In the genomic region with DNA sequence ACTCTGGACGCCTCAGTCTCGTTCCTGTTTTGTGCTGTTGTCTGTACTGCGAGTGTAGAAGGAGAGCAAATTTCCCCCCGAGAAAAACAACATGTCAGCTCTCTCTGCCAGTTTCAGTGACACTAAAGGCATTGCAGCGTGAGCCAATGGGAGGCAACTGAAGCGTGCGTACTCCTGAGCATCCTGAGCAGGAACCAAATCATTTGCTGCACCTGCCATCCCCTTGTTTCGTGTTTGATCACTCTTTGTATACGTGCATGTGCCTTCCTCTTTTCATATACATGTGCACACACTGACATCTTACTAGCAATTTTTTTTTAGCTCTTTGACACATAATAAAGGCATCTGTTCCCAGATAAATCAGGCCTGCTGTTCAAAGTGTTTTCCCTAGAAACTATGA, we compare ENCODE assay signal across 19 mouse cellular contexts.
DNase-seq lines count a peak whose midpoint lies in the region; ATAC-seq and TF ChIP-seq lines count a peak whose summit lies in the region.
"Had no signal": no experiment of that assay in that cellular context is flagged by ENCODE, and none has a peak within 500 bp of the region (broad histone marks: within the 10 kb centered on the region; RNA-seq: fewer than 3 reads in every experiment).

No protein-coding gene starts in this region.

- H3K4me3 ChIP-seq in layer of hippocampus, adult 2 months: no peak overlapping the region
- H3K4me3 ChIP-seq in forebrain, embryonic 16.5 days (replicated peaks; ENCODE audit: low read length): peak overlapping the region; percentile 3; the same call in 1 of the 2 replicates
- H3K4me3 ChIP-seq in hindbrain, embryonic 15.5 days: no peak overlapping the region
- H3K4me3 ChIP-seq in neural tube, embryonic 15.5 days (replicated peaks): no peak overlapping the region
- H3K4me3 ChIP-seq: embryonic facial prominence, embryonic 12.5 days; erythroblast, embryonic 14.5 days; intestine, embryonic 15.5 days; kidney, embryonic 15.5 days; liver, embryonic 13.5 days had no signal

- 23% methylated on average over 9 of the region's 9 CpGs for WGBS in forebrain, embryonic 16.5 days
- WGBS in hindbrain, embryonic 15.5 days: 37% methylated on average over 9 of the region's 9 CpGs
- 39% methylated on average over 9 of the region's 9 CpGs for WGBS in neural tube, embryonic 15.5 days

- no peak for TF ChIP-seq CTCF in layer of hippocampus, adult 2 months (conservative IDR thresholded peaks at IDR 0.05)

- peak; percentile 58; the same call in 1 of the 2 replicates for ATAC-seq in forebrain, embryonic 16.5 days
- peak; percentile 45; the same call in 1 of the 2 replicates for ATAC-seq in hindbrain, embryonic 15.5 days (ENCODE audit: low FRiP score, low read depth)
- peak; percentile 53; the same call in 1 of the 2 replicates for ATAC-seq in neural tube, embryonic 15.5 days (ENCODE audit: low FRiP score)
- ATAC-seq: intestine, embryonic 15.5 days had no signal

- H3K36me3 ChIP-seq in forebrain, embryonic 16.5 days (ENCODE audit: control insufficient read depth, insufficient read depth): no peaks in the 10 kb centered on the region
- H3K36me3 ChIP-seq in hindbrain, embryonic 15.5 days: no peaks in the 10 kb centered on the region
- no peaks in the 10 kb centered on the region for H3K36me3 ChIP-seq in neural tube, embryonic 15.5 days
- H3K36me3 ChIP-seq: embryonic facial prominence, embryonic 12.5 days; intestine, embryonic 15.5 days; kidney, embryonic 15.5 days; liver, embryonic 13.5 days had no signal

- no peak overlapping the region for H3K9ac ChIP-seq in forebrain, embryonic 16.5 days (replicated peaks; ENCODE audit: low read depth, low read length)
- H3K9ac ChIP-seq in hindbrain, embryonic 15.5 days: no peak overlapping the region
- no peak overlapping the region for H3K9ac ChIP-seq in neural tube, embryonic 15.5 days (replicated peaks)
- H3K9ac ChIP-seq: embryonic facial prominence, embryonic 12.5 days; intestine, embryonic 15.5 days; kidney, embryonic 15.5 days; liver, embryonic 13.5 days; lung, embryonic 14.5 days had no signal

- peak overlapping the region; percentile 1 for H3K4me2 ChIP-seq in forebrain, embryonic 16.5 days (ENCODE audit: low read length)
- H3K4me2 ChIP-seq in hindbrain, embryonic 15.5 days: peak overlapping the region; percentile 32
- peak overlapping the region; percentile 36 for H3K4me2 ChIP-seq in neural tube, embryonic 15.5 days
- H3K4me2 ChIP-seq: embryonic facial prominence, embryonic 12.5 days; intestine, embryonic 15.5 days; kidney, embryonic 15.5 days; liver, embryonic 13.5 days; lung, embryonic 14.5 days had no signal

- no peaks in the 10 kb centered on the region for H3K9me3 ChIP-seq in forebrain, embryonic 16.5 days (ENCODE audit: control insufficient read depth, low read length)
- no peaks in the 10 kb centered on the region for H3K9me3 ChIP-seq in hindbrain, embryonic 15.5 days
- no peaks in the 10 kb centered on the region for H3K9me3 ChIP-seq in neural tube, embryonic 15.5 days (replicated peaks)
- H3K9me3 ChIP-seq: embryonic facial prominence, embryonic 12.5 days; intestine, embryonic 15.5 days; kidney, embryonic 15.5 days; liver, embryonic 13.5 days had no signal

- H3K27me3 ChIP-seq in forebrain, embryonic 16.5 days (replicated peaks; ENCODE audit: control insufficient read depth, insufficient read depth, low read length): no peaks in the 10 kb centered on the region; the same call in 1 of the 2 replicates
- H3K27me3 ChIP-seq in hindbrain, embryonic 15.5 days: peaks cover 30% of the 10 kb centered on the region
- H3K27me3 ChIP-seq in neural tube, embryonic 15.5 days (replicated peaks): peaks cover 47% of the 10 kb centered on the region
- H3K27me3 ChIP-seq: liver, embryonic 13.5 days had no signal

- no peak overlapping the region for H3K27ac ChIP-seq in layer of hippocampus, adult 2 months
- no peak overlapping the region for H3K27ac ChIP-seq in forebrain, embryonic 16.5 days (ENCODE audit: low read length)
- peak overlapping the region; percentile 31; the same call in 1 of the 2 replicates for H3K27ac ChIP-seq in hindbrain, embryonic 15.5 days (replicated peaks)
- no peak overlapping the region for H3K27ac ChIP-seq in neural tube, embryonic 15.5 days (replicated peaks)
- H3K27ac ChIP-seq: embryonic facial prominence, embryonic 12.5 days; intestine, embryonic 15.5 days; kidney, embryonic 15.5 days; liver, embryonic 13.5 days had no signal

- H3K4me1 ChIP-seq in forebrain, embryonic 16.5 days (replicated peaks; ENCODE audit: control insufficient read depth, insufficient read depth, low read length): peaks cover 2% of the 10 kb centered on the region
- H3K4me1 ChIP-seq in hindbrain, embryonic 15.5 days (replicated peaks): peaks cover 7% of the 10 kb centered on the region
- 0 out of 2 replicates have a peak, but pooled peaks cover 6% of the 10 kb centered on the region for H3K4me1 ChIP-seq in neural tube, embryonic 15.5 days
- H3K4me1 ChIP-seq: embryonic facial prominence, embryonic 12.5 days; intestine, embryonic 15.5 days; liver, embryonic 13.5 days had no signal

- DNase-seq in layer of hippocampus, adult 9-10 months (ENCODE audit: low spot score): peak; percentile 9
- no peak for DNase-seq in layer of hippocampus, adult 2 months (ENCODE audit: low spot score in 2 of 2)
- DNase-seq in spleen, adult 12 weeks (ENCODE audit: low spot score): no peak
- no peak for DNase-seq in embryo, embryonic 10.5 days (ENCODE audit: low spot score)
- DNase-seq: cerebellum, adult 9-10 months; gastrocnemius, postnatal 14 days; heart, adult 18-20 months; heart, postnatal 36 days; liver, embryonic 13.5 days; lung, postnatal 4 days; thymus, postnatal 14 days had no signal
